Mouse (Mus musculus): ENCODE results near the gene Olfr906. TPM values are rescaled to one million over a fixed set of nuclear protein-coding genes. Genes with fewer than 3 reads are reported as not detected.

The Olfr906 gene
- not detected for polyA plus RNA-seq (2014; fragmentation: Illumina TruSeq; extraction: RNeasy Lipid Tissue Mini Kit (QIAGEN cat#74804); ENCODE audit: low read depth, low replicate concordance)

DNA sequence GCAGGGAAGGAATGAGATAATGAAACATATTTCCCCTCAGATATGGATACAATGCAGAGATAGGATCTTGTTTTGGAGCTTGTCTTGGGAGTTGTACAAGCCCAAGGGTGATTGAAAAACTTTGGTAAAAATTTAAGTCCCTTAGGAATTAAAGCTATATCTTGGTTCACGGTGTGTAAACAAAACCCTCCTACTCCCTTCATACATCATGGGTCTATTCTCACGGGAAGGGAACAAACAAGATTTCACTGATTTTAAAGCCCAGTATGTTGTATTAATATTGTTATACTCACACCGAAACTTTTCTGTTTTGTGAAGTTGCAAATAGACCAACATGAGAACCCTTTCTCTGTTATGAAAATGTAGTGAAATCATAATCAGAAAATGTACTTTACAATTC, at the start of gene Olfr906:
TSS of gene Olfr906 (plus strand) at position 301 of the 400 bp plus-strand sequence.

DNA sequence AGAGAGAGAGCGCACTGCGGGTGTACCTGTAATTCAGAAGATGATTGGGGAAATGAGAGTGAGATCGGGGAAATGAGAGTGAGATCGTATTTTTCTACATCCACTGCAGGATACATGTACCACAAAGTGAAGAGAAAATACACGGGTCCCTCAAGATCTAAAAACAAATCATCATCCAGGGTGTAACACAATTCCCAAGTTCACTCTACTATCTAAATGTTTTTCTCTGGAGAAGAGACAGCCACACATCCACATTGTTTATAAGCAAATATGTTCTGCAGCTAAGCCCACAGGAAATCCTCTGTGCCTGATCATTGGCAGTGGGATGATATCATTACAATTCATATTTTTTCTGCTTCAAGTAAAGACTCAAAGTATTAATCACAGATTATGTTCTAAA, 39.5 kb upstream of the Olfr906 start, which contains the start of gene Olfr902:
TSS of gene Olfr902 (plus strand) at position 301 of the 400 bp plus-strand sequence.

DNA sequence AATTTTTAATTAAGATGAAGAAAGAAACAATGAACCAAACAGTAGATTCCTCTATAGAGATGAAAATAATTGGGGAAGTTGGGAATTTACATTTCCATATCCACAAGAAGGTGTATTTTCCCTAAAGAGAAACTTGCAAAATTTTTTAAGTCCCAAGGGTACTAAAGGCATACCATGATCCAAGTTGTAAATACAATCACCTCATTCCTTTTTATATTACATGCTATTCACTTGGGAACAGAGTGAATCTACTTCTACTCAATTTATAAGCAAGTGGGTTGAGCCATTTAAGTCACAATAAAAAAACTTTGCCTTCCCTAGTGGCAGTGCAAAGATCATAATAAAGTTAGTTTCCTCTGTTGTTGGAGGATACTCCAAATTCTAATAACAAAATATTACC, 24.0 kb upstream of the Olfr906 start, which contains the start of gene Olfr904:
TSS of gene Olfr904 (plus strand) at position 301 of the 400 bp plus-strand sequence.

DNA sequence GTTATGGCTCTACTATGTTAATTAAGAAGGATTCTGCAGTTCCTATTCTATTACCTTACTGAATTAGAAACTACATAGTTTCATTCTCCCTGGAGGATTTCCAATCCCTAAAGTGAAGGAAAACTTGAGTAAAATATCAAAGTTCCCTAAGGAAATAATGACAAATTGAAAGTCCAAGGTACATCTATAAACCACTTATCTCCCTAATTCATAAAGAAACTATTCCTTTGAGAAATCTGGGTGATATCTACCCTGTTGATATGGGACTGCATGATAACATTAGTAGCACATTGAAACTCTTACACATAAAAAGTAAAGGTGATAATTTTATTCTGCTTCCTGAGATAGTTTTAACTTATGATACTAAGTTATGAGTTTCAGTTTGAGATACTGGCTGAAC, 16.1 kb upstream of the Olfr906 start, which contains the start of gene Olfr905:
TSS of gene Olfr905 (plus strand) at position 301 of the 400 bp plus-strand sequence.

GRCm38 (mm10) chr9:38495501-38495900, 8.6 kb downstream of the Olfr906 start, which contains the start of gene Olfr907:
Gene Olfr907 (plus strand): TSS chr9:38495801.

DNA sequence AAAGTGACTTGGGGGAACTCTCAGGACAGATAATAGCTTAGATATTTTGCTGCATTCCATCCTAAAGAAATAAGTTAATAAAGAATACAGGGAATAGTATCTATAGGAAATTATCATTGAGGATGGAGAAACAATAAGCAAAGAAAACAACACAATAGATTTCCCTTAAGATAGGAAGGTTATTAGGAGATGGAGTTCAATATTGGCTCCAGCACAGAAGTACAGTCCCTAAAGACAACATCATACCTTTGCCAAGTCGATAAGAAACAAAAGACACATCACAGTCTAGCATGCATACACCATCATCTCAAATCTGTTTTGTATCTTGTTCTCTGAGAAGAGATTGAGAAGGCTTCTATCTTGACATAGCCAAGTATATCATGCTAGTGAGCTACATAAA, 34.4 kb downstream of the Olfr906 start, which contains the start of gene Olfr911-ps1:
TSS of gene Olfr911-ps1 (plus strand) at position 301 of the 400 bp plus-strand sequence.

DNA sequence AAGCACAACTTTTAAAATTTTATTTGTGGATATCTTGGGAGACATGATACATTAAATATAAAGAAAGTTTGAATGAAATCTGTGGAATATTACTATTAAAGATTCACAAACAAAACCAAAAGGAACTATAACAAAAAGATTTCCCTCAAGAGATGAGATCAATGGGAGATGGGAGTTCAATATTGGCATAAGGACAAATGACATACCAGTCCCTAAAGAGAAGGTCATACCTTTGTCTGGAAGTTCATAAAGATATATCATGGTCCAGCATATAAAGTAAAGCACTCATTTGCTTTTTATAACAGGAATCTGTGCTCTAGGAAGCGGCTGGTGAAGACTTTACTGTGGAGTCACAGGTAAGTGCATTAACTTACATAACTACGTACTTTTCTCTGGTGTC, 50.7 kb downstream of the Olfr906 start, which contains the start of gene Olfr910:
TSS of gene Olfr910 (plus strand) at position 301 of the 400 bp plus-strand sequence.

Other genes with a start within 250 kb of the Olfr906 start
- not detected for gene Olfr143, start 234.3 kb upstream of the Olfr906 start, polyA plus RNA-seq (2014; fragmentation: Illumina TruSeq; extraction: RNeasy Lipid Tissue Mini Kit (QIAGEN cat#74804); ENCODE audit: low read depth, low replicate concordance)
- gene Olfr895, start 219.2 kb upstream of the Olfr906 start, polyA plus RNA-seq (2014; fragmentation: Illumina TruSeq; extraction: RNeasy Lipid Tissue Mini Kit (QIAGEN cat#74804); ENCODE audit: low read depth, low replicate concordance) = not detected
- gene Olfr896-ps1, start 196.0 kb upstream of the Olfr906 start, polyA plus RNA-seq (2014; fragmentation: Illumina TruSeq; extraction: RNeasy Lipid Tissue Mini Kit (QIAGEN cat#74804); ENCODE audit: low read depth, low replicate concordance) = not detected
- not detected for gene Olfr25, start 158.0 kb upstream of the Olfr906 start, polyA plus RNA-seq (2014; fragmentation: Illumina TruSeq; extraction: RNeasy Lipid Tissue Mini Kit (QIAGEN cat#74804); ENCODE audit: low read depth, low replicate concordance)
- gene Olfr898, start 138.7 kb upstream of the Olfr906 start, polyA plus RNA-seq (2014; fragmentation: Illumina TruSeq; extraction: RNeasy Lipid Tissue Mini Kit (QIAGEN cat#74804); ENCODE audit: low read depth, low replicate concordance) = not detected
- not detected for gene Olfr250, start 120.2 kb upstream of the Olfr906 start, polyA plus RNA-seq (2014; fragmentation: Illumina TruSeq; extraction: RNeasy Lipid Tissue Mini Kit (QIAGEN cat#74804); ENCODE audit: low read depth, low replicate concordance)
- not detected for gene Olfr251, start 110.0 kb upstream of the Olfr906 start, polyA plus RNA-seq (2014; fragmentation: Illumina TruSeq; extraction: RNeasy Lipid Tissue Mini Kit (QIAGEN cat#74804); ENCODE audit: low read depth, low replicate concordance)
- not detected for gene Olfr147, start 85.4 kb upstream of the Olfr906 start, polyA plus RNA-seq (2014; fragmentation: Illumina TruSeq; extraction: RNeasy Lipid Tissue Mini Kit (QIAGEN cat#74804); ENCODE audit: low read depth, low replicate concordance)
- not detected for gene Olfr901, start 57.6 kb upstream of the Olfr906 start, polyA plus RNA-seq (2014; fragmentation: Illumina TruSeq; extraction: RNeasy Lipid Tissue Mini Kit (QIAGEN cat#74804); ENCODE audit: low read depth, low replicate concordance)
- not detected for gene Olfr902, start 39.4 kb upstream of the Olfr906 start, polyA plus RNA-seq (2014; fragmentation: Illumina TruSeq; extraction: RNeasy Lipid Tissue Mini Kit (QIAGEN cat#74804); ENCODE audit: low read depth, low replicate concordance)
- gene Olfr904, start 23.9 kb upstream of the Olfr906 start, polyA plus RNA-seq (2014; fragmentation: Illumina TruSeq; extraction: RNeasy Lipid Tissue Mini Kit (QIAGEN cat#74804); ENCODE audit: low read depth, low replicate concordance) = not detected
- not detected for gene Olfr905, start 16.0 kb upstream of the Olfr906 start, polyA plus RNA-seq (2014; fragmentation: Illumina TruSeq; extraction: RNeasy Lipid Tissue Mini Kit (QIAGEN cat#74804); ENCODE audit: low read depth, low replicate concordance)
- not detected for gene Olfr907, start 8.7 kb downstream of the Olfr906 start, polyA plus RNA-seq (2014; fragmentation: Illumina TruSeq; extraction: RNeasy Lipid Tissue Mini Kit (QIAGEN cat#74804); ENCODE audit: low read depth, low replicate concordance)
- gene Olfr911-ps1, start 34.5 kb downstream of the Olfr906 start, polyA plus RNA-seq (2014; fragmentation: Illumina TruSeq; extraction: RNeasy Lipid Tissue Mini Kit (QIAGEN cat#74804); ENCODE audit: low read depth, low replicate concordance) = not detected
- not detected for gene Olfr910, start 50.8 kb downstream of the Olfr906 start, polyA plus RNA-seq (2014; fragmentation: Illumina TruSeq; extraction: RNeasy Lipid Tissue Mini Kit (QIAGEN cat#74804); ENCODE audit: low read depth, low replicate concordance)
- gene Olfr912, start 93.1 kb downstream of the Olfr906 start, polyA plus RNA-seq (2014; fragmentation: Illumina TruSeq; extraction: RNeasy Lipid Tissue Mini Kit (QIAGEN cat#74804); ENCODE audit: low read depth, low replicate concordance) = not detected
- not detected for gene Olfr913, start 105.7 kb downstream of the Olfr906 start, polyA plus RNA-seq (2014; fragmentation: Illumina TruSeq; extraction: RNeasy Lipid Tissue Mini Kit (QIAGEN cat#74804); ENCODE audit: low read depth, low replicate concordance)
- gene Olfr914, start 118.0 kb downstream of the Olfr906 start, polyA plus RNA-seq (2014; fragmentation: Illumina TruSeq; extraction: RNeasy Lipid Tissue Mini Kit (QIAGEN cat#74804); ENCODE audit: low read depth, low replicate concordance) = not detected
- gene Olfr916, start 172.8 kb downstream of the Olfr906 start, polyA plus RNA-seq (2014; fragmentation: Illumina TruSeq; extraction: RNeasy Lipid Tissue Mini Kit (QIAGEN cat#74804); ENCODE audit: low read depth, low replicate concordance) = not detected
- not detected for gene Olfr917, start 178.8 kb downstream of the Olfr906 start, polyA plus RNA-seq (2014; fragmentation: Illumina TruSeq; extraction: RNeasy Lipid Tissue Mini Kit (QIAGEN cat#74804); ENCODE audit: low read depth, low replicate concordance)
- not detected for gene Olfr918, start 187.5 kb downstream of the Olfr906 start, polyA plus RNA-seq (2014; fragmentation: Illumina TruSeq; extraction: RNeasy Lipid Tissue Mini Kit (QIAGEN cat#74804); ENCODE audit: low read depth, low replicate concordance)
- not detected for gene Olfr919, start 216.6 kb downstream of the Olfr906 start, polyA plus RNA-seq (2014; fragmentation: Illumina TruSeq; extraction: RNeasy Lipid Tissue Mini Kit (QIAGEN cat#74804); ENCODE audit: low read depth, low replicate concordance)
- 32.5 TPM for gene Vwa5a, start 231.2 kb downstream of the Olfr906 start, polyA plus RNA-seq (2014; fragmentation: Illumina TruSeq; extraction: RNeasy Lipid Tissue Mini Kit (QIAGEN cat#74804); ENCODE audit: low read depth, low replicate concordance)

Data from liver, adult 10 weeks (tissue).